Mouse (Mus musculus): ENCODE data around the gene Lin52. TPM values are rescaled to one million over a fixed set of nuclear protein-coding genes. Genes with fewer than 3 reads are reported as not detected.
"Not testable (repeated sequence)": the region's sequence is repeated elsewhere in the genome, so short reads cannot be mapped to it uniquely, and the experiment has no call there.

Lin52 gene
- total and polyA plus RNA-seq, 2 experiments from 2014 or later: 22.8 to 67.8 TPM

- ATAC-seq (ENCODE audit: low FRiP score): no peak
- no peak overlapping the region for H3K4me3 ChIP-seq (ENCODE audit: low read depth, low read length)
- WGBS: 34% methylated on average over 8 of the region's 8 CpGs
- no peaks in the 10 kb centered on the region for H3K27me3 ChIP-seq (ENCODE audit: insufficient read depth, low read length)
- H3K36me3 ChIP-seq (ENCODE audit: insufficient read depth, low read length): 0 out of 2 replicates have a peak, but pooled peaks cover 3% of the 10 kb centered on the region
- no peaks in the 10 kb centered on the region for H3K9me3 ChIP-seq (ENCODE audit: low read length)
- no peak for DNase-seq (ENCODE audit: low spot score)
- no peak overlapping the region for H3K4me2 ChIP-seq (ENCODE audit: low read depth, low read length, poor library complexity, severe bottlenecking)
- H3K9ac ChIP-seq (replicated peaks; ENCODE audit: low read length, poor library complexity, severe bottlenecking): no peak overlapping the region
- peak overlapping the region; percentile 13; the same call in 1 of the 2 replicates for H3K27ac ChIP-seq (ENCODE audit: low read depth, low read length)
- no peaks in the 10 kb centered on the region for H3K4me1 ChIP-seq (ENCODE audit: insufficient read depth, low read length)
- no peak for TF ChIP-seq CTCF (IDR thresholded peaks at IDR 0.05)
These were observed 81.6 kb downstream of the Lin52 start for GRCm38 (mm10) chr12:84532830-84533199.

GRCm38 (mm10) chr12:84533706-84534486 lies 82.7 kb downstream of the Lin52 start:
- H3K9me3 ChIP-seq (ENCODE audit: low read length): no peaks in the 10 kb centered on the region
- no peak for TF ChIP-seq CTCF (IDR thresholded peaks at IDR 0.05)
- WGBS: 72% methylated on average over 7 of the region's 7 CpGs

GRCm38 (mm10) chr12:84539537-84539936 lies 88.3 kb downstream of the Lin52 start:
- ATAC-seq (ENCODE audit: low FRiP score); H3K27ac ChIP-seq (ENCODE audit: low read depth, low read length); H3K4me2 ChIP-seq (ENCODE audit: low read depth, low read length, poor library complexity, severe bottlenecking); H3K36me3 ChIP-seq (ENCODE audit: insufficient read depth, low read length); H3K9ac ChIP-seq (replicated peaks; ENCODE audit: low read length, poor library complexity, severe bottlenecking); H3K4me1 ChIP-seq (ENCODE audit: insufficient read depth, low read length); H3K4me3 ChIP-seq (ENCODE audit: low read depth, low read length); DNase-seq (ENCODE audit: low spot score); H3K9me3 ChIP-seq (ENCODE audit: low read length); H3K27me3 ChIP-seq (ENCODE audit: insufficient read depth, low read length): not testable (repeated sequence)
- WGBS: 71% methylated on average over 2 of the region's 3 CpGs
- peak; percentile 56 for TF ChIP-seq CTCF (IDR thresholded peaks at IDR 0.05)

More at GRCm38 (mm10) chr12:84533706-84534486, 82.7 kb downstream of the Lin52 start:
- Histone ChIP-seq H3K4me1 (ENCODE audit: insufficient read depth, low read length) (no peaks in the 10 kb centered on the region), H3K27ac (ENCODE audit: low read depth, low read length) (no peak overlapping the region), H3K4me3 (ENCODE audit: low read depth, low read length) (no peak overlapping the region), H3K27me3 (ENCODE audit: insufficient read depth, low read length) (no peaks in the 10 kb centered on the region), H3K36me3 (ENCODE audit: insufficient read depth, low read length) (0 out of 2 replicates have a peak, but pooled peaks cover 3% of the 10 kb centered on the region), H3K9ac (replicated peaks; ENCODE audit: low read length, poor library complexity, severe bottlenecking) (no peak overlapping the region), H3K4me2 (ENCODE audit: low read depth, low read length, poor library complexity, severe bottlenecking) (no peak overlapping the region)
- ATAC-seq (ENCODE audit: low FRiP score) (no peak), DNase-seq (ENCODE audit: low spot score) (no peak)

- no peaks in the 10 kb centered on the region for H3K36me3 ChIP-seq (ENCODE audit: insufficient read depth, low read length)
- ATAC-seq (ENCODE audit: low FRiP score) (no peak), DNase-seq (ENCODE audit: low spot score) (no peak)
- WGBS: 82% methylated on average over 11 of the region's 11 CpGs
- no peak overlapping the region for H3K9ac ChIP-seq (replicated peaks; ENCODE audit: low read length, poor library complexity, severe bottlenecking)
- no peaks in the 10 kb centered on the region for H3K9me3 ChIP-seq (ENCODE audit: low read length)
- no peak overlapping the region for H3K27ac ChIP-seq (ENCODE audit: low read depth, low read length)
- H3K4me1 ChIP-seq (ENCODE audit: insufficient read depth, low read length): no peaks in the 10 kb centered on the region
- no peak overlapping the region for H3K4me2 ChIP-seq (ENCODE audit: low read depth, low read length, poor library complexity, severe bottlenecking)
- H3K27me3 ChIP-seq (ENCODE audit: insufficient read depth, low read length): no peaks in the 10 kb centered on the region
- no peak overlapping the region for H3K4me3 ChIP-seq (ENCODE audit: low read depth, low read length)
- no peak for TF ChIP-seq CTCF (IDR thresholded peaks at IDR 0.05)
These were observed 90.3 kb downstream of the Lin52 start for GRCm38 (mm10) chr12:84541391-84541958.

- DNase-seq (ENCODE audit: low spot score) (peak; percentile 74), ATAC-seq (ENCODE audit: low FRiP score) (peak; percentile 60)
- Histone ChIP-seq H3K4me1 (ENCODE audit: insufficient read depth, low read length) (no peaks in the 10 kb centered on the region), H3K27ac (ENCODE audit: low read depth, low read length) (no peak overlapping the region), H3K4me2 (ENCODE audit: low read depth, low read length, poor library complexity, severe bottlenecking) (no peak overlapping the region), H3K27me3 (ENCODE audit: insufficient read depth, low read length) (no peaks in the 10 kb centered on the region), H3K9ac (replicated peaks; ENCODE audit: low read length, poor library complexity, severe bottlenecking) (no peak overlapping the region), H3K9me3 (ENCODE audit: low read length) (no peaks in the 10 kb centered on the region), H3K36me3 (ENCODE audit: insufficient read depth, low read length) (no peaks in the 10 kb centered on the region), H3K4me3 (ENCODE audit: low read depth, low read length) (no peak overlapping the region)
- 5% methylated on average over 12 of the region's 12 CpGs for WGBS
- TF ChIP-seq CTCF (IDR thresholded peaks at IDR 0.05): peak; percentile 96
These were observed 94.8 kb downstream of the Lin52 start for GRCm38 (mm10) chr12:84546028-84546427.

GRCm38 (mm10) chr12:84546577-84547085 lies 95.4 kb downstream of the Lin52 start:
- Histone ChIP-seq H3K27ac (ENCODE audit: low read depth, low read length) (no peak overlapping the region), H3K4me2 (ENCODE audit: low read depth, low read length, poor library complexity, severe bottlenecking) (no peak overlapping the region), H3K9me3 (ENCODE audit: low read length) (no peaks in the 10 kb centered on the region), H3K4me3 (ENCODE audit: low read depth, low read length) (no peak overlapping the region), H3K9ac (replicated peaks; ENCODE audit: low read length, poor library complexity, severe bottlenecking) (no peak overlapping the region), H3K27me3 (ENCODE audit: insufficient read depth, low read length) (no peaks in the 10 kb centered on the region), H3K36me3 (ENCODE audit: insufficient read depth, low read length) (no peaks in the 10 kb centered on the region), H3K4me1 (ENCODE audit: insufficient read depth, low read length) (no peaks in the 10 kb centered on the region)
- no peak for TF ChIP-seq CTCF (IDR thresholded peaks at IDR 0.05)
- ATAC-seq (ENCODE audit: low FRiP score) (no peak), DNase-seq (ENCODE audit: low spot score) (no peak)
- 52% methylated on average over 2 of the region's 2 CpGs for WGBS

Data from midbrain, postnatal 0 days (tissue).